Mouse (Mus musculus) neural tube, embryonic 15.5 days (tissue): ENCODE data around the gene 2610044O15Rik8. TPM values are rescaled to one million over a fixed set of nuclear protein-coding genes. Genes with fewer than 3 reads are reported as not detected.
A peak's percentile ranks its signal among the peaks of the same experiment; 100 is the strongest.
"Not testable (repeated sequence)": the region's sequence is repeated elsewhere in the genome, so short reads cannot be mapped to it uniquely, and the experiment has no call there.

Experiments used
- ATAC-seq: fragments of 200-750 bp; cut with Nextera tagmentation; 2 replicates; pipeline ENCODE4 v1.8.0; 2017; ENCODE audit warnings: mild to moderate bottlenecking, moderate TSS enrichment, moderate library complexity; ENCODE audit not compliant: low FRiP score
- H3K27ac ChIP-seq: fragments of 300-500 bp; sonication (generic); replicated peaks from 2 replicates; pipeline ENCODE4 v1.5.1; 2015; ENCODE audit warnings: mild to moderate bottlenecking, inconsistent platforms
- H3K27me3 ChIP-seq: fragments of 300-500 bp; sonication (generic); replicated peaks from 2 replicates; pipeline ENCODE4 v1.6.1; 2015; ENCODE audit warnings: inconsistent platforms
- H3K36me3 ChIP-seq: fragments of 300-500 bp; sonication (generic); 2 replicates; pipeline ENCODE4 v1.6.1; 2015; ENCODE audit warnings: inconsistent platforms
- H3K4me1 ChIP-seq: fragments of 300-500 bp; sonication (generic); 2 replicates; pipeline ENCODE4 v1.6.1; 2015; ENCODE audit warnings: inconsistent platforms
- H3K4me2 ChIP-seq: fragments of 300-500 bp; sonication (generic); 2 replicates; pipeline ENCODE4 v1.6.1; 2015; ENCODE audit warnings: inconsistent platforms, mild to moderate bottlenecking, moderate library complexity
- H3K4me3 ChIP-seq: fragments of 300-500 bp; sonication (generic); replicated peaks from 2 replicates; pipeline ENCODE4 v1.5.1; 2015; ENCODE audit warnings: mild to moderate bottlenecking, inconsistent platforms
- H3K9ac ChIP-seq: fragments of 300-500 bp; sonication (generic); replicated peaks from 2 replicates; pipeline ENCODE4 v1.6.1; 2015; ENCODE audit warnings: mild to moderate bottlenecking, inconsistent platforms
- H3K9me3 ChIP-seq: fragments of 300-500 bp; sonication (generic); replicated peaks from 2 replicates; pipeline ENCODE4 v1.6.1; 2016; ENCODE audit warnings: inconsistent platforms
- whole genome bisulfite sequencing: fragments of 180-500 bp; shearing (Covaris S2); methylation state at CpG from one replicate; pipeline ENCODE4 v1.1.7; 2015; ENCODE audit warnings: mixed read lengths; 5-methylcytosine and 5-hydroxymethylcytosine counted together
- polyA plus RNA-seq: library from polyadenylated mRNA; unstranded; fragments of >200 nt; fragmentation: Nextera tagmentation; extraction: Ambion mirVana; gene quantifications from 2 replicates; pipeline ENCODE4 v1.2.1, GENCODE M21; 2015

The 2610044O15Rik8 gene
- 23.7 and 24.9 TPM in 2 replicates for polyA plus RNA-seq

DNA sequence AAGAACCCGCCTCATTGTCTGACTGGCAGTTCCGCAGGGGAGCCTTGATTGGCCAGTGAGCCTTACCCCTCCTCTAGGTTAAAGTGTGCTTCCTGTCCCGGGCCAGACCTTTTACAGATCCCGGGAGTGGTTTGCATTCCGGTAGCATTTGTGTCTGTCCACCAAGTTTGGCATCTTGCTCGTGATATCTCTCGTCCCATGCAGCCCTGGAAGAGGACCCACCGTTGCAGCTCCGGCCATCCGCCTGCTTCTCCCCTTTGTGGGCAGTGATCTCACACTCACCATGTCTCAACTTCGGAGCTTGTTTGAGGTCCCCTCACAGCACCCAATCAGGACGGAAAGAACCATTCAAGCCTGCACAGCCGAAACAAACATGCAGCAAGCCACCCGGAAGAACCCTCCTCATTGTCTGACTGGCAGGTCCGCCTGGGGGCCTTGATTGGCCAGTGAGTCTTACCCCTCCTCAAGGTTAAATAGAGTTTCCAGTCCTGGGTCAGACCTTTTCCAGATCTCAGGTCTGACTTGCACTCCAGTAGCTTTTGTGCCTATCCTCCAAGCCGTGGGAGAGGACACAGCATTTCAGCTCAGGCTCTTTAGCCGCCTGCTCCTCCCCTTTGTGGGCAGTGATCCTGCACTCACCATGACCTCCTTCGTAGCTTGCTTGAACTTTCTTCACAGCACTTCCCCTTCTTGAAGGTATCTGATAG lies at the start of gene 2610044O15Rik8:
2610044O15Rik8 (minus strand) TSS at position 380 of the 707 bp plus-strand sequence.
- Histone ChIP-seq H3K9me3 (no peaks in the 10 kb centered on the region), H3K4me2 (peak within 1 kb of the TSS; percentile 70), H3K4me3 (peak within 1 kb of the TSS; percentile 75), H3K36me3 (no peaks in the 10 kb centered on the region), H3K27ac (peak within 1 kb of the TSS; percentile 89), H3K4me1 (peaks cover 16% of the 10 kb centered on the region), H3K27me3 (no peaks in the 10 kb centered on the region), H3K9ac (peak within 1 kb of the TSS; percentile 66)
- under 1% methylated on average over 18 of the region's 18 CpGs for WGBS
- peak; percentile 100 for ATAC-seq

DNA sequence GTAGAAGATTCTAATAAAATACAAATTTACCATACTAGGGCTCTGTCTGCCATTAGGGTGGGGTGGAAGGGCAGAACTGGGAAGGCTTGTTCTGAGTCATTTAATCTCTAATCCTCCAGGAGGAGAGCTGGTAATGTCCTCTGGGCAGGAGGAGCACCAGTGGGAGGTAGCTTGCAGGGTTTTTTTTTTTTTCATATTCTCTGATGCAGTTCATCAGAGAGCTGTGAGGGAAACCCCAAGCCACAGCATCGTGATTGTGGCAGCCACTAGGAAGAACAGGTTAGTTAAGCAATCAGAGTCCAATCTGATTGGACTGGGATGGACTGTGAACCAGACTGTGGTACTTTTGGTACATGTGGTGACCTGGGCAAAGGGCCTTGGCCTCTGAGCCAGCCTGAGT lies 31.7 kb upstream of the 2610044O15Rik8 start:
- Histone ChIP-seq H3K27ac (no peak overlapping the region), H3K4me1 (0 out of 2 replicates have a peak, but pooled peaks cover 2% of the 10 kb centered on the region), H3K4me2 (no peak overlapping the region), H3K36me3 (peaks cover 35% of the 10 kb centered on the region), H3K9me3 (peaks cover 21% of the 10 kb centered on the region; the same call in 1 of the 2 replicates), H3K9ac (no peak overlapping the region), H3K4me3 (no peak overlapping the region), H3K27me3 (no peaks in the 10 kb centered on the region)
- no peak for ATAC-seq
- 86% methylated on average over 1 of the region's 1 CpGs for WGBS

- Histone ChIP-seq H3K27ac (no peak overlapping the region), H3K4me3 (peak overlapping the region; percentile 54), H3K27me3 (no peaks in the 10 kb centered on the region), H3K9me3 (peaks cover 7% of the 10 kb centered on the region; the same call in 1 of the 2 replicates), H3K4me2 (peak overlapping the region; percentile 83), H3K9ac (no peak overlapping the region), H3K4me1 (0 out of 2 replicates have a peak, but pooled peaks cover 2% of the 10 kb centered on the region), H3K36me3 (peaks cover 19% of the 10 kb centered on the region)
- 73% methylated on average over 2 of the region's 2 CpGs for WGBS
- ATAC-seq = no peak
Observed at GRCm38 (mm10) chr8:129264296-129264695, 30.1 kb upstream of the 2610044O15Rik8 start.

GRCm38 (mm10) chr8:129263211-129263927 lies 29.2 kb upstream of the 2610044O15Rik8 start:
- peak overlapping the region; percentile 76 for H3K27ac ChIP-seq
- peak; percentile 99 for ATAC-seq

GRCm38 (mm10) chr8:129233664-129234026 lies 561 bp downstream of the 2610044O15Rik8 start:
- Histone ChIP-seq H3K4me3 (peak overlapping the region; percentile 75), H3K27ac (peak overlapping the region; percentile 89), H3K4me2 (peak overlapping the region; percentile 70), H3K4me1 (peaks cover 16% of the 10 kb centered on the region), H3K9ac (peak overlapping the region; percentile 66), H3K27me3 (no peaks in the 10 kb centered on the region), H3K36me3 (no peaks in the 10 kb centered on the region), H3K9me3 (no peaks in the 10 kb centered on the region)
- peak; percentile 65 for ATAC-seq
- 1% methylated on average over 9 of the region's 9 CpGs for WGBS

More at GRCm38 (mm10) chr8:129263211-129263927, 29.2 kb upstream of the 2610044O15Rik8 start:
- 2% methylated on average over 24 of the region's 24 CpGs for WGBS
- H3K9me3 ChIP-seq, H3K4me1 ChIP-seq, H3K27me3 ChIP-seq: not testable (repeated sequence)
- peaks cover 11% of the 10 kb centered on the region for H3K36me3 ChIP-seq
- peak overlapping the region; percentile 49 for H3K9ac ChIP-seq
- H3K4me3 ChIP-seq = peak overlapping the region; percentile 54
- H3K4me2 ChIP-seq = peak overlapping the region; percentile 83

Other genes with a start within 250 kb of the 2610044O15Rik8 start
- gene Ccdc7a, start 168.9 kb downstream of the 2610044O15Rik8 start, polyA plus RNA-seq = not detected in 2 replicates
- gene Ccdc7b, start 167.3 kb downstream of the 2610044O15Rik8 start, polyA plus RNA-seq = not detected in 2 replicates
- gene Gm10999, start 102.7 kb downstream of the 2610044O15Rik8 start, polyA plus RNA-seq = not detected in 2 replicates